Mouse (Mus musculus) CH12.LX (cell line): Measurements from ENCODE around the gene Agk. TPM values are rescaled to one million over a fixed set of nuclear protein-coding genes. Genes with fewer than 3 reads are reported as not detected.

ENCODE experiments used
- DNase-seq: peaks from one replicate; pipeline ENCODE4 v3.0.0-alpha.2; 2013; ENCODE audit errors: extremely low read depth
- H3K27ac ChIP-seq: 2 replicates; pipeline ENCODE4 v1.5.1; 2012; ENCODE audit warnings: low read depth, mild to moderate bottlenecking, control low read depth, moderate library complexity; ENCODE audit not compliant: insufficient read depth
- H3K27me3 ChIP-seq: replicated peaks from 2 replicates; pipeline ENCODE3; 2012; ENCODE audit warnings: inconsistent platforms
- H3K36me3 ChIP-seq, 2 experiments: replicated peaks in 1 of 2; 2 replicates each; pipeline versions ENCODE3 to v1.6.1; 2012; ENCODE audit warnings: inconsistent platforms in 1 of 2, low read length in 1 of 2, mild to moderate bottlenecking in 1 of 2, mixed read lengths in 1 of 2, moderate library complexity in 1 of 2; ENCODE audit not compliant: control insufficient read depth in 1 of 2, insufficient read depth in 1 of 2
- H3K4me1 ChIP-seq, 2 experiments: 2 replicates each; pipeline ENCODE4 v1.6.1; 2012; ENCODE audit warnings: inconsistent platforms in 1 of 2, moderate library complexity in 1 of 2; ENCODE audit not compliant: insufficient read depth in 2 of 2, control insufficient read depth in 1 of 2
- H3K4me2 ChIP-seq: 2 replicates; pipeline ENCODE4 v1.6.1; 2012; ENCODE audit warnings: low read depth, mild to moderate bottlenecking, control low read depth; ENCODE audit not compliant: poor library complexity, insufficient read depth, severe bottlenecking
- H3K4me3 ChIP-seq, 3 experiments: fragments of 150-350 bp in 1 of 3; sonication (generic) in 1 of 3; replicated peaks in 1 of 3; 2 replicates each; pipeline versions ENCODE3 to v1.5.1; 2011 to 2012; ENCODE audit warnings: low read depth in 2 of 3, low read length in 2 of 3, mild to moderate bottlenecking in 2 of 3, moderate library complexity in 2 of 3, control low read depth in 1 of 3, improper control_type of control experiment in 1 of 3, inconsistent platforms in 1 of 3, mixed read lengths in 1 of 3; ENCODE audit not compliant: poor library complexity in 1 of 3
- H3K79me2 ChIP-seq: replicated peaks from 2 replicates; pipeline ENCODE4 v1.6.1; 2012; ENCODE audit warnings: mild to moderate bottlenecking, moderate library complexity; ENCODE audit not compliant: control insufficient read depth, poor library complexity, insufficient read depth, severe bottlenecking; ENCODE audit errors: extremely low read depth
- H3K9ac ChIP-seq: 2 replicates; pipeline ENCODE4 v1.6.1; 2012; ENCODE audit warnings: low read depth, mild to moderate bottlenecking, control low read depth, moderate library complexity; ENCODE audit not compliant: insufficient read depth
- H3K9me3 ChIP-seq: replicated peaks from 2 replicates; pipeline ENCODE3; 2012; ENCODE audit warnings: low read length, inconsistent platforms, mixed read lengths
- BHLHE40 ChIP-seq: IDR thresholded peaks from 2 replicates; pipeline ENCODE4 v1.6.1; 2011; ENCODE audit warnings: mild to moderate bottlenecking, low read depth, low read length, improper control_type of control experiment
- GABPA ChIP-seq: IDR thresholded peaks from 2 replicates; pipeline ENCODE4 v1.6.1; 2012; ENCODE audit warnings: low read depth, low read length, improper control_type of control experiment, inconsistent platforms; ENCODE audit not compliant: insufficient replicate concordance
- HCFC1 ChIP-seq: IDR thresholded peaks from 2 replicates; pipeline ENCODE4 v1.6.1; 2012; ENCODE audit warnings: low read depth, mild to moderate bottlenecking, inconsistent platforms, low read length, improper control_type of control experiment
- IRF4 ChIP-seq: IDR thresholded peaks from 2 replicates; pipeline ENCODE4 v1.6.1; 2014; ENCODE audit warnings: low read depth, mild to moderate bottlenecking, inconsistent platforms, low read length, improper control_type of control experiment
- JUND ChIP-seq: conservative IDR thresholded peaks from 2 replicates; pipeline ENCODE4 v1.6.1; 2011; ENCODE audit warnings: low read depth, low read length, improper control_type of control experiment
- KAT2A ChIP-seq: IDR thresholded peaks from 2 replicates; pipeline ENCODE4 v1.6.1; 2012; ENCODE audit warnings: low read length, improper control_type of control experiment, inconsistent platforms; ENCODE audit not compliant: insufficient replicate concordance
- MAZ ChIP-seq: IDR thresholded peaks from 2 replicates; pipeline ENCODE4 v1.6.1; 2012; ENCODE audit warnings: low read depth, mild to moderate bottlenecking, inconsistent platforms, low read length, improper control_type of control experiment, moderate library complexity
- MEF2A ChIP-seq: IDR thresholded peaks from 2 replicates; pipeline ENCODE4 v1.6.1; 2014; ENCODE audit warnings: low read depth, mild to moderate bottlenecking, inconsistent platforms, low read length, improper control_type of control experiment, borderline replicate concordance
- MXI1 ChIP-seq: IDR thresholded peaks from 2 replicates; pipeline ENCODE4 v1.6.1; 2011; ENCODE audit warnings: mild to moderate bottlenecking, low read depth, low read length, improper control_type of control experiment
- MYC ChIP-seq: IDR thresholded peaks from 2 replicates; pipeline ENCODE4 v1.6.1; 2011; ENCODE audit warnings: low read depth, mild to moderate bottlenecking, improper control_type of control experiment, low read length
- NRF1 ChIP-seq: IDR thresholded peaks from 2 replicates; pipeline ENCODE4 v1.6.1; 2014; ENCODE audit warnings: low read depth, mild to moderate bottlenecking, inconsistent platforms, low read length, improper control_type of control experiment, moderate library complexity
- POLR2A ChIP-seq: IDR thresholded peaks from 2 replicates; pipeline ENCODE4 v1.6.1; 2011; ENCODE audit warnings: low read depth, mild to moderate bottlenecking, improper control_type of control experiment, low read length
- TCF12 ChIP-seq: IDR thresholded peaks from 2 replicates; pipeline ENCODE4 v1.6.1; 2014; ENCODE audit warnings: low read depth, mild to moderate bottlenecking, inconsistent platforms, low read length, improper control_type of control experiment
- UBTF ChIP-seq: IDR thresholded peaks from 2 replicates; pipeline ENCODE4 v1.6.1; 2012; ENCODE audit warnings: low read depth, mild to moderate bottlenecking, inconsistent platforms, low read length, improper control_type of control experiment, moderate library complexity
- USF1 ChIP-seq: IDR thresholded peaks from 2 replicates; pipeline ENCODE4 v1.6.1; 2014; ENCODE audit warnings: low read depth, mild to moderate bottlenecking, inconsistent platforms, low read length, improper control_type of control experiment
- ZKSCAN1 ChIP-seq: IDR thresholded peaks from 2 replicates; pipeline ENCODE4 v1.6.1; 2012; ENCODE audit warnings: low read depth, inconsistent platforms, low read length, improper control_type of control experiment, borderline replicate concordance
- ZMIZ1 ChIP-seq: IDR thresholded peaks from 2 replicates; pipeline ENCODE4 v1.6.1; 2012; ENCODE audit warnings: low read depth, mild to moderate bottlenecking, inconsistent platforms, low read length, improper control_type of control experiment
- dilution Hi-C: fragments of 300-500 bp; cut with MboI; formaldehyde crosslinking; loops from 2 replicates; pipeline ENCODE4 v1.14.3; 2020; ENCODE audit warnings: low sequenced_read_pairs; ENCODE audit not compliant: extremely low pct_unique_long_range_greater_than_20kb, extremely low pct_ligation_motif_present
- in situ Hi-C: fragments of 300-500 bp; cut with MboI; formaldehyde crosslinking; loops from 3 replicates; pipeline ENCODE4 v1.14.3; 2019; ENCODE audit warnings: low sequenced_read_pairs, low pct_ligation_motif_present, low pct_unique_long_range_greater_than_20kb, mixed read lengths
- polyA plus RNA-seq: library from polyadenylated mRNA; unstranded; fragments of >175 nt; gene quantifications from 2 replicates; pipeline ENCODE4 v1.2.1, GENCODE M21; 2012; ENCODE audit warnings: low read depth; ENCODE audit not compliant: insufficient read length
- total RNA-seq, 2 experiments: library from RNA; depleted of rRNA; stranded (reverse); fragments of 300-350 nt in 1 of 2; fragments of >200 nt in 1 of 2; gene quantifications; 2 replicates each; pipeline ENCODE4 v1.2.3; 2012 to 2014

The Agk gene
- total and polyA plus RNA-seq, 3 experiments, result 22.1 to 42.5 (median 24.8) TPM

GRCm38 (mm10) chr6:40380181-40380580 is 55.2 kb downstream of the Agk start:
- H3K9ac ChIP-seq, result no peak overlapping the region
- no peak for DNase-seq
- no peaks in the 10 kb centered on the region for H3K79me2 ChIP-seq
- no peaks in the 10 kb centered on the region for H3K27me3 ChIP-seq
- dilution Hi-C loops, result no loop called here
- no peak for TF ChIP-seq MYC
- TF ChIP-seq BHLHE40, result no peak
- TF ChIP-seq ZMIZ1, result no peak
- no peak for TF ChIP-seq KAT2A
- TF ChIP-seq MAZ, result no peak
- TF ChIP-seq JUND, result no peak
- no peak for TF ChIP-seq HCFC1
- no peak for TF ChIP-seq ZKSCAN1
- no peak for TF ChIP-seq TCF12
- TF ChIP-seq GABPA, result no peak
- no peak for TF ChIP-seq IRF4
- TF ChIP-seq USF1, result no peak
- no peak for TF ChIP-seq NRF1
- TF ChIP-seq POLR2A, result no peak
- TF ChIP-seq MEF2A, result no peak
- TF ChIP-seq MXI1, result no peak
- peaks cover 12 to 65% of the 10 kb centered on the region in 2 experiments for H3K36me3 ChIP-seq
- no peaks in the 10 kb centered on the region for H3K4me1 ChIP-seq
- H3K4me2 ChIP-seq, result no peak overlapping the region
- no peak overlapping the region for H3K27ac ChIP-seq
- H3K9me3 ChIP-seq, result no peaks in the 10 kb centered on the region
- in situ Hi-C loops, result loop anchor here (25.0 kb wide), 1 partner anchor 143 kb away; no protein-coding TSS in a partner anchor
- H3K4me3 ChIP-seq, result no peak overlapping the region

DNA sequence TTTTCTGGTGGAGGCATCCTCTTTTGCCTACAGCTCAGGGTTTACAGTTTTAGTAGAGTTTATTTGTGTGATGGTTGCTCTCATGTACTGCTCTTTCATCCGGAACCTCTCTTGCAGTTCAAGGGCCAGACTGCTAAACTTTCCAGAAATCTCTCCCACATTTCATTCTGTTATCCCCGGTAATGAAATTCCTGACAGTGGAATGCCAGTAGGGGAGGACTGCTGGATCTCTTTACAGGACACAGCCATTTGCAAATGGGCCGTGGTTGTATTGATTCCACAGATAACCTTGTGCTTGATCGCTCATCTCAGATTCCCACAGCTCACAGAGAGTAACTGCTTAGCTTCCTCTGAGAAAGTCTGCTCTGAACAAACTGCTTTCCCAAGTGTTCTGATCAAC is 56.9 kb downstream of the Agk start:
- H3K9ac ChIP-seq, result no peak overlapping the region
- in situ Hi-C loops (loop anchor here (25.0 kb wide), 1 partner anchor 145 kb away; no protein-coding TSS in a partner anchor), dilution Hi-C loops (no loop called here)
- H3K4me3 ChIP-seq, result no peak overlapping the region
- H3K27ac ChIP-seq, result no peak overlapping the region
- no peak overlapping the region for H3K4me2 ChIP-seq
- H3K27me3 ChIP-seq, result no peaks in the 10 kb centered on the region
- H3K4me1 ChIP-seq, result no peaks in the 10 kb centered on the region
- peaks cover 16 to 66% of the 10 kb centered on the region in 2 experiments for H3K36me3 ChIP-seq
- H3K79me2 ChIP-seq, result no peaks in the 10 kb centered on the region
- no peaks in the 10 kb centered on the region for H3K9me3 ChIP-seq
- TF ChIP-seq UBTF, result no peak
- DNase-seq, result no peak
